8 mouse cellular contexts compared by ENCODE assay signal in the genomic region with DNA sequence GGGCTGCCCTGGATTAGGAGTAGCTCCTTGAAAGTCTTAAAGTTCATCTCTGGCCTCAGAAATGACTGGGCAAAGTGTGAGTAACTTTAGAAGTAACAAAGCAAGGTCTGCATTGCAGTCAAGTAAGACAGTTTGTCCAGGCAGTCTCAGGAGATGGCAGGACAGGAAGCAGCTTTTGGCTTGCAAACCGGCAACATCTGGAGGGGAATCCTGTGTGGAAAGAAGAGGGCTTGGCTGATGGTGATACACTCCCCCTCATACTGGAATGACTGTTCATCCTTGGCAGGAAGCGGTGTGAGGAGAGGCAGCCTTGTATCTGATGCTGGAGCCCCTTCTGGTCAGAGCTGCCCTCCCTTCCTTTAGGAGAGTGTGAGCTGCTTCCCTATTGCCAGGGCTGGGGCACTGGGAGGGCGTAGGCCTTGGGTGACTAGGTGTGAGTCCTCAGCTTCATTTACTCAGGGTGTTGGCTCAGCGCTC. TPM values are rescaled to one million over a fixed set of nuclear protein-coding genes. Genes with fewer than 3 reads are reported as not detected.
DNase-seq lines count a peak whose midpoint lies in the region; ATAC-seq and TF ChIP-seq lines count a peak whose summit lies in the region.

No protein-coding gene starts in this region.

- H3K4me1 ChIP-seq in embryonic facial prominence, embryonic 13.5 days, result peaks cover 34% of the 10 kb centered on the region
- H3K4me1 ChIP-seq in embryonic facial prominence, embryonic 10.5 days, result peaks cover 37% of the 10 kb centered on the region
- H3K4me1 ChIP-seq in heart, embryonic 14.5 days (ENCODE audit: control insufficient read depth in 2 of 2, insufficient read depth in 2 of 2, low read length in 2 of 2), result peaks cover 11 to 33% of the 10 kb centered on the region in 2 experiments
- H3K4me1 ChIP-seq in small intestine, adult 2 months (ENCODE audit: control insufficient read depth, insufficient read depth, insufficient read length, low read length), result peaks cover 34% of the 10 kb centered on the region

- no peak for TF ChIP-seq CTCF in small intestine, adult 2 months (IDR thresholded peaks at IDR 0.05; ENCODE audit: extremely low read depth, insufficient read length, insufficient replicate concordance, low read depth, low read length)

- peak; percentile 43; the same call in 1 of the 2 replicates for TF ChIP-seq POLR2A in small intestine, adult 2 months (IDR thresholded peaks at IDR 0.05; ENCODE audit: low read depth, low read length)

- peaks cover 3% of the 10 kb centered on the region for H3K36me3 ChIP-seq in embryonic facial prominence, embryonic 13.5 days
- peaks cover 5% of the 10 kb centered on the region for H3K36me3 ChIP-seq in embryonic facial prominence, embryonic 10.5 days (replicated peaks)
- H3K36me3 ChIP-seq in heart, embryonic 14.5 days (ENCODE audit: control insufficient read depth, insufficient read depth, low read length), result peaks cover 3% of the 10 kb centered on the region; the same call in 1 of the 2 replicates
- H3K36me3 ChIP-seq in small intestine, adult 2 months (ENCODE audit: control insufficient read depth, insufficient read depth, low read length), result peaks cover 3% of the 10 kb centered on the region

- H3K27me3 ChIP-seq in embryonic facial prominence, embryonic 13.5 days, result no peaks in the 10 kb centered on the region; the same call in 1 of the 2 replicates
- H3K27me3 ChIP-seq in embryonic facial prominence, embryonic 10.5 days (replicated peaks; ENCODE audit: low read depth, poor library complexity, severe bottlenecking), result no peaks in the 10 kb centered on the region
- H3K27me3 ChIP-seq in heart, embryonic 14.5 days (ENCODE audit: control insufficient read depth, insufficient read depth, low read length), result no peaks in the 10 kb centered on the region
- H3K27me3 ChIP-seq in small intestine, adult 2 months (ENCODE audit: control insufficient read depth, insufficient read depth, low read length), result no peaks in the 10 kb centered on the region

- WGBS in embryonic facial prominence, embryonic 13.5 days, result 69% methylated on average over 4 of the region's 4 CpGs
- 65% methylated on average over 4 of the region's 4 CpGs for WGBS in embryonic facial prominence, embryonic 10.5 days
- 55% methylated on average over 4 of the region's 4 CpGs for WGBS in heart, embryonic 14.5 days
- 15% methylated on average over 4 of the region's 4 CpGs for WGBS in small intestine, adult 2 months

- no peaks in the 10 kb centered on the region for H3K9me3 ChIP-seq in embryonic facial prominence, embryonic 13.5 days
- H3K9me3 ChIP-seq in embryonic facial prominence, embryonic 10.5 days, result no peaks in the 10 kb centered on the region
- H3K9me3 ChIP-seq in heart, embryonic 14.5 days (ENCODE audit: control insufficient read depth, low read length), result no peaks in the 10 kb centered on the region

- H3K27ac ChIP-seq in embryonic facial prominence, embryonic 13.5 days, result no peak overlapping the region
- H3K27ac ChIP-seq in embryonic facial prominence, embryonic 10.5 days (replicated peaks), result no peak overlapping the region
- H3K27ac ChIP-seq in heart, embryonic 14.5 days (replicated peaks in 1 of 2; ENCODE audit: control insufficient read depth in 1 of 2, insufficient read depth in 1 of 2, low read depth in 2 of 2, low read length in 2 of 2), result peak overlapping the region; percentile 44 to 51; a peak in 3 of 4 replicates
- H3K27ac ChIP-seq in small intestine, adult 2 months (ENCODE audit: insufficient read depth, low read depth, low read length), result peak overlapping the region; percentile 96

- ATAC-seq in embryonic facial prominence, embryonic 13.5 days (ENCODE audit: insufficient number of reproducible peaks, insufficient read depth, low FRiP score, low TSS enrichment, low read depth), result no peak
- no peak for ATAC-seq in heart, embryonic 14.5 days (ENCODE audit: insufficient number of reproducible peaks, insufficient read depth, low FRiP score, low read depth)

- no peak overlapping the region for H3K4me3 ChIP-seq in embryonic facial prominence, embryonic 13.5 days
- H3K4me3 ChIP-seq in embryonic facial prominence, embryonic 10.5 days, result no peak overlapping the region
- H3K4me3 ChIP-seq in heart, embryonic 14.5 days (ENCODE audit: control insufficient read depth in 1 of 2, insufficient read depth in 1 of 2, low read depth in 1 of 2, low read length in 2 of 2), result no peak overlapping the region
- peak overlapping the region; percentile 60 for H3K4me3 ChIP-seq in small intestine, adult 2 months (ENCODE audit: low read depth, low read length)

- H3K9ac ChIP-seq in embryonic facial prominence, embryonic 13.5 days, result peak overlapping the region; percentile 44; the same call in 1 of the 2 replicates
- H3K9ac ChIP-seq in heart, embryonic 14.5 days (ENCODE audit: low read length), result peak overlapping the region; percentile 46; the same call in 1 of the 2 replicates

- no peak overlapping the region for H3K4me2 ChIP-seq in embryonic facial prominence, embryonic 13.5 days
- peak overlapping the region; percentile 36; the same call in 1 of the 2 replicates for H3K4me2 ChIP-seq in heart, embryonic 14.5 days (ENCODE audit: low read length)

- no peak for DNase-seq in embryonic facial prominence, embryonic 10.5 days (ENCODE audit: low spot score)
- peak; percentile 49 for DNase-seq in A20 (ENCODE audit: low read depth, low spot score)
- DNase-seq in kidney, postnatal 4 days, result peak; percentile 57 to 71
- no peak for DNase-seq in c-Kit-positive CD71-positive TER-119-positive erythroid progenitor cells, embryonic 14.5 days (ENCODE audit: low spot score)
- no peak for DNase-seq in right cerebral cortex, postnatal 36 days (ENCODE audit: low spot score in 2 of 2)

RNA-seq across cellular contexts. Expression of gene Scamp2, which starts 2.2 kb away (rescaled TPM):
- 54.2 and 61.7 TPM in 2 replicates for polyA plus RNA-seq in embryonic facial prominence, embryonic 13.5 days (2015; fragmentation: Nextera tagmentation; extraction: Ambion mirVana)
- polyA plus RNA-seq in embryonic facial prominence, embryonic 10.5 days (2016; fragmentation: Nextera tagmentation; extraction: Ambion mirVana), result 44.1 and 45.3 TPM in 2 replicates
- 56.5 and 58.7 TPM in 2 replicates for polyA plus RNA-seq in heart, embryonic 14.5 days (2014; fragmentation: Nextera tagmentation; extraction: Ambion mirVana)
- 89.7 and 207 TPM in 2 replicates for polyA plus RNA-seq in small intestine, adult 2 months (2012; rRNA removed)

RNA-seq across cellular contexts. Expression of gene Mpi, which starts 10.4 kb away (rescaled TPM):
- polyA plus RNA-seq in embryonic facial prominence, embryonic 13.5 days (2015; fragmentation: Nextera tagmentation; extraction: Ambion mirVana), result 47.1 and 48.8 TPM in 2 replicates
- polyA plus RNA-seq in embryonic facial prominence, embryonic 10.5 days (2016; fragmentation: Nextera tagmentation; extraction: Ambion mirVana), result 58.7 and 61.7 TPM in 2 replicates
- 69.2 and 74.3 TPM in 2 replicates for polyA plus RNA-seq in heart, embryonic 14.5 days (2014; fragmentation: Nextera tagmentation; extraction: Ambion mirVana)
- polyA plus RNA-seq in small intestine, adult 2 months (2012; rRNA removed), result 51.8 and 117 TPM in 2 replicates

RNA-seq across cellular contexts. Expression of gene Fam219b, which starts 25.6 kb away (rescaled TPM):
- polyA plus RNA-seq in embryonic facial prominence, embryonic 13.5 days (2015; fragmentation: Nextera tagmentation; extraction: Ambion mirVana), result 25.1 and 28.9 TPM in 2 replicates
- 17.1 and 17.7 TPM in 2 replicates for polyA plus RNA-seq in embryonic facial prominence, embryonic 10.5 days (2016; fragmentation: Nextera tagmentation; extraction: Ambion mirVana)
- 11.1 and 13.3 TPM in 2 replicates for polyA plus RNA-seq in heart, embryonic 14.5 days (2014; fragmentation: Nextera tagmentation; extraction: Ambion mirVana)
- polyA plus RNA-seq in small intestine, adult 2 months (2012; rRNA removed), result 6.0 and 8.2 TPM in 2 replicates

RNA-seq across cellular contexts. Expression of gene Ulk3, which starts 26.3 kb away (rescaled TPM):
- 20.3 and 26.9 TPM in 2 replicates for polyA plus RNA-seq in embryonic facial prominence, embryonic 13.5 days (2015; fragmentation: Nextera tagmentation; extraction: Ambion mirVana)
- polyA plus RNA-seq in embryonic facial prominence, embryonic 10.5 days (2016; fragmentation: Nextera tagmentation; extraction: Ambion mirVana), result 13.3 and 16.4 TPM in 2 replicates
- polyA plus RNA-seq in heart, embryonic 14.5 days (2014; fragmentation: Nextera tagmentation; extraction: Ambion mirVana), result 10.9 and 15.0 TPM in 2 replicates
- 8.7 and 14.0 TPM in 2 replicates for polyA plus RNA-seq in small intestine, adult 2 months (2012; rRNA removed)

RNA-seq across cellular contexts. Expression of gene Cox5a, which starts 41.9 kb away (rescaled TPM):
- 473 and 528 TPM in 2 replicates for polyA plus RNA-seq in embryonic facial prominence, embryonic 13.5 days (2015; fragmentation: Nextera tagmentation; extraction: Ambion mirVana)
- 664 and 702 TPM in 2 replicates for polyA plus RNA-seq in embryonic facial prominence, embryonic 10.5 days (2016; fragmentation: Nextera tagmentation; extraction: Ambion mirVana)
- polyA plus RNA-seq in heart, embryonic 14.5 days (2014; fragmentation: Nextera tagmentation; extraction: Ambion mirVana), result 1,689 and 1,756 TPM in 2 replicates
- 952 and 1,569 TPM in 2 replicates for polyA plus RNA-seq in small intestine, adult 2 months (2012; rRNA removed)

Comparison
In these comparisons a context has a peak if more than half of its experiments do, and no peak if none do; other contexts are left out.
1. H3K27ac ChIP-seq: peak in heart, embryonic 14.5 days (2 of 2) and small intestine, adult 2 months (single experiment); none in embryonic facial prominence, embryonic 13.5 days (single experiment) and embryonic facial prominence, embryonic 10.5 days (single experiment).
2. DNase-seq: peak in A20 (single experiment) and kidney, postnatal 4 days (2 of 2); none in embryonic facial prominence, embryonic 10.5 days (single experiment), c-Kit-positive CD71-positive TER-119-positive erythroid progenitor cells, embryonic 14.5 days (single experiment) and right cerebral cortex, postnatal 36 days (0 of 2).